Mouse (Mus musculus): Measurements from ENCODE around the gene Wnt2b.
A peak's percentile ranks its signal among the peaks of the same experiment; 100 is the strongest.

Gene Wnt2b

GRCm38 (mm10) chr3:104963331-104964276, 1.9 kb upstream of the Wnt2b start:
- peak; percentile 29 to 42 for DNase-seq

DNA sequence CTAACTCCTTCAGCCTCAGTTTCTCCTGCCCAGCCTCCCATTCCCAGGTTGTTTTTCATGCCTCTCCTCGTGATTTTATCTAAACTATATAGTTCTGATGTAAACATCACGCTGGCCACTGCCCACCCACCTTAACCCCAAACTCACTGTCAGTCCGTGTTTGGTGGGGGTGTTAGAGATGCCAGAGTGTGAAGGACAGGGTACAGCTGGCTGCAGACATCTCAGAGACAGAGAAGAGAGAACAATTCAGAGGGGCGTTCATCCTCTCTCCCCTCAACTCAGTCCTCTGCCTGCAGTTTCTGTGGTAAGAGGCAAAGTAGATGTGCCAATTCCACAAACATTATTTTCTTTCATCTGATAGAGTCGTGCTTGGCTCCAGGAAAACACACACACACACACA, 1.1 kb upstream of the Wnt2b start:
- DNase-seq = no peak

- DNase-seq = peak in 1 of 2 experiments; percentile 22
Measured at GRCm38 (mm10) chr3:104962141-104962611, 455 bp upstream of the Wnt2b start.

- DNase-seq = no peak
Measured at GRCm38 (mm10) chr3:104960026-104961000, 1.4 kb downstream of the Wnt2b start.

DNA sequence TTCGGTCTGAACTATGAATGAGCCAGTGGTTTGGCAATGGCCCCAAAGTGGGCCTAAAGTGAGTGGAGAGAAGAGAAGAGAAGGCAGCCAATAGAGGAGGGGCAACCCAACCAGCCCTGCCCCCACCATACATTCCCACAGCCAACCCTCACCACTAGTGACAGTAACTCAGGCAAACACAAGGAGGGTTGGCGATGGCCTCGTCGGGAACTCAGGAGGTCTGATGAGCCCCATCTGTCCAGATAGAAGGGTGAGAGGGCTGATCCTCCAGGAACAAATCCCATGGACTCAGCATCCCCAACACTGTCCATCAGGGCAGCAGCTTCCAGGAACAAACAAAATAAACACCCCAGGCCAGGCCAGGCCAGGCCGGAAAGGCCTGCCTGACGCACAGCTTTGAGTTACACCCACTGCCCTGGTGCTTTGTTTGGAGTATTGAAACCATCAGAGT, 5.6 kb downstream of the Wnt2b start:
- no peak for DNase-seq

DNA sequence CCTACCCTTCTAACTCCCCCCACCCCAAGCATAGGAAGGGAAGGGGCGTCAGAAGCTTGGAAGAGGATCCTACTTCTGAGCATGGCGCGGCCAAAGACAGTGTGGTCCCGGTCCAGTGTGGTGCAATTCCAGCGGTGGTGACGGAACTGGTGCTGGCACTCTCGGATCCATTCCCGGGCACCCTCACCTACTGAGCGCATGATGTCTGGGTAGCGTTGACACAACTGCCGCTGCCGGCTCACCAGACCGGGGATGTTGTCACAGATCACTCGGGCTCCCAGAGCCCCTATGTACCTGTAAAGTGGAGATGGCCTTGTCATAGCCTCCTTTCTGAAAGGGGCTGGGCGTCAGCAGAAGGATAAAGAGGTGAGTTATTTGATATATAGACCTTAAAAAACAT, 7.2 kb downstream of the Wnt2b start:
- no peak for DNase-seq

GRCm38 (mm10) chr3:104954137-104954536, 7.6 kb downstream of the Wnt2b start:
- DNase-seq = no peak

- DNase-seq = no peak
Measured at GRCm38 (mm10) chr3:104952891-104953670, 8.6 kb downstream of the Wnt2b start.

- DNase-seq = no peak
Measured at GRCm38 (mm10) chr3:104950926-104951325, 10.8 kb downstream of the Wnt2b start.

- DNase-seq = no peak
Measured at GRCm38 (mm10) chr3:104944894-104945293, 16.8 kb downstream of the Wnt2b start.

- DNase-seq = no peak
Measured at GRCm38 (mm10) chr3:104943333-104943732, 18.4 kb downstream of the Wnt2b start.

- no peak for DNase-seq
Measured at GRCm38 (mm10) chr3:104942682-104943081, 19.0 kb downstream of the Wnt2b start.

GRCm38 (mm10) chr3:104940691-104941090, 21.0 kb downstream of the Wnt2b start:
- no peak for DNase-seq

- no peak for DNase-seq
Measured at GRCm38 (mm10) chr3:104938327-104938726, 23.4 kb downstream of the Wnt2b start.

DNA sequence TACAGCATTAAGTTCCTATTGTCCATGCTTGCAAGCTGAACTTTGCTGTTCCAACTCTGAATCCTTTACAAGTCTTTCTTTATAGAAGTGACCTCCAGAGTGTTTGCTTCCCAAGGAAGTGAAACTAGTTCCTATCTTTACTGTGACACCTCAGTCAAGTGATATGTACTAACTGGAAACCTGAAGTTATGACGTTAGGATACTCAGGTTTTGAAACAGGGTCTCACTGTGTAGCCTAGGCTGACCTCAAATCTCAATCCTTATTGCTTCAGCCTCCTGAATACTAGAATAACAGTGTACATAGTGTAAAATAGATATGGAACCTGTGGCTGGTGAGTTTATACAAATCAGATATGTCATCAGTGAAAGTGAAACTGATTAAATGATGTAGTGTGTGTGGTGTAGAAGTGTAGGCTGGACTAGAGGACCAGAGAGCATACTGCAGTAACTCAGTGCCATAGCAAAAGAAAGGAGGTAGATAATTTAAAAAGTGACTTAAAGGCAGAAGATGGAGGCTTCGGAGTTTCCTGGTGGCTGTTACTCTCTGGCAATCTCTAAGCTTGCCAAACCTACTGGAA, 23.9 kb downstream of the Wnt2b start:
- no peak for DNase-seq

DNA sequence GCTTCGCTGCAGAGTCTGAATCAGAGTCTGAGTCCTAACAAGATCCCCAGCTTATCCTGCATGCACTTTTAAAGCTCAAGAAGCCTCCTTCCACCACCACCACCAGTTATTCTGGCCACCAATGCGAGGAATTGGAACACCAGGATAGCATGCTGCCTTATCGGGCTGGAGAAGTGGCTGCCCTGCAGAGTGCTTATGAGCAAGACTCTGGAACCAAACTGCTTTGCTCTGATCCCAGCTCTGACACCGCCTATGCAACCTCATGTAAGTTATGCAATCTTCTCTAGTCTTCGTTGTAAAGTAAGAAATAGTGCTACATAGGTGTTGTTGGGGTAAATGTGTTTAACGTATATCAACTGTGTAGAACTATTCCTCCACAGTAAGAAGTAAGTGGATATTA, 32.3 kb downstream of the Wnt2b start:
- no peak for DNase-seq

DNA sequence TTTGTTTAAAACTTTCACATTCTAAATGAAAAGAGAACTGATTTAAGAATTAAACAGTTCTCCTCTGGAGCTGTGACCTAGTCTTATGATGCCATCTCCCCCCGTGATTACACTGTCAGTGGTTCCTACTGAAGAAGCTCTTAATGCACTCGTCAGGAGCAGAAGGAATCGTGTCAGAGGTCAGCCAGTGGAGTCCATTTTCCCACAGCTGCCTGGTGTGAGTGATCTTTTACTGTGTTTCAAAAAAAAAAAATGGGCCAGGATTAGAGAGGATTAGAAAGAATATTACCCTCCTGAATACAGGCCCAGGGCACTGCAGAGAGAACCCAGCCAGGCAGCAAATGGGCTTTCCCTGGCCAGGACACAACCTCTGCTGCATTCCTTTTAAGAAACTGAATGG, 46.7 kb downstream of the Wnt2b start:
- DNase-seq = no peak

- no peak for DNase-seq
Measured at GRCm38 (mm10) chr3:104909195-104909594, 52.5 kb downstream of the Wnt2b start.

DNA sequence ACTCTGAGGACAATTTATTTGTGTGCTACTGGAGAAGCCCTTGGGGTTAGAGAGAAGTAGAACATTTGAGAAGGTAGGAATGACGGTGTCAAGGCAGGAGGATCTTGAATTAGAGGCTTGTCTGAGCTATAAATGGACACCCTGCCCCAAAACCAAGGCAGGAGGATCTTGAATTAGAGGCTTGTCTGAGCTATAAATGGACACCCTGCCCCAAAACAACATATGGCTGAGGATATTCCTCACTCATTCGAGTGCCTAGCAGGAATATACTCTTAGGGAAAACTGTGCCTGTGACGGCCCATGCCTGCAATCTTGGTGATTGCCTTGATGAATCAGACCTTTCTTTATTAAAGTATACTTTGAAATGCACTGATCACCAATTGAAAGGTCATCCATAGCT, 55.7 kb downstream of the Wnt2b start:
- DNase-seq = no peak

DNA sequence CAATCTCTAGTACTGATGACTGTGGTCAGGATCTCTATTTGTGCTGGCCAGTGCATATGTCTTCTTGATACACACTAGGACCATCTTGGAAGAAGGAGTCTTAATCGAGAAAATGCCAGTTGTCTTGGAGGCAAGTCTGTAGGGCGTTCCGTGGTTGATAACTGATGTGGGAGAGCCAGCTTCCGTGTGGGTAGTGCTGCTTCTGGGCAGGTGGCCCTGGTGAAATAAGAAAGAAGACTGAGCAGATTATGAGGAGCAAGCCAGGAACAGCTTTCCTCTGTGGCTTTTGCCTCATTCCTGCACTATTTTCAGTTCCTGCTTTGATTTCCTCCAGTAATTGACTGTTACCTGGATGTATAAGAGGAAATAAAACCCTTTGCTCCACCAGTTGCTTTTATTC, 56.3 kb downstream of the Wnt2b start:
- DNase-seq = no peak

GRCm38 (mm10) chr3:104901154-104901553, 60.6 kb downstream of the Wnt2b start:
- no peak for DNase-seq

DNA sequence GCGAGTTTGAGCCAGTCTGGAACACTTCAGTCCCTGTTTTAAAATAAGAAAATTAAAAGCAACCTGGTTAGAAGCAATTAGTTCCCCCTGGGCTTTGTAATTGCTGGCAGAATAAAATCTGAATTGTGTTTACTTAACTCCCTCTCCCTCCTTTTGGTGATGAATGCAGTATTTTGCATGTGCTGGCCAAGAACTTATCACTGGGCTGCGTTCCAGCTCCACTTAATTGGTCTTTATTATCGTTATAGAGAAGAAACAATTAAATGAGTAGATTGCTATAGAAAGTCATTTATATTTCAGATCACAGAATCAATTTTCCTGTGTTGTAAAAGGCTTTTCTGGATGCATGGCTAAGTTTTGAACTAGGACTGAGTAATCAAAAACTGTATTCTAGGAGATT, 65.6 kb downstream of the Wnt2b start:
- DNase-seq = no peak

All from thymus, postnatal 36 days (tissue).